ENCODE assay signal across 9 mouse cellular contexts in genomic region chr11:89720847-89721246, GRCm38 (mm10). TPM values are rescaled to one million over a fixed set of nuclear protein-coding genes. Genes with fewer than 3 reads are reported as not detected.
DNase-seq lines count a peak whose midpoint lies in the region; ATAC-seq and TF ChIP-seq lines count a peak whose summit lies in the region.
"Had no signal": no experiment of that assay in that cellular context is flagged by ENCODE, and none has a peak within 500 bp of the region (broad histone marks: within the 10 kb centered on the region; RNA-seq: fewer than 3 reads in every experiment).

No protein-coding gene starts in this region.

- no peak for TF ChIP-seq EP300 in MEL (IDR thresholded peaks at IDR 0.05; ENCODE audit: low read depth in 1 of 2, low read length in 2 of 2)

- TF ChIP-seq CTCF in MEL (IDR thresholded peaks at IDR 0.05 in 2 of 3, conservative IDR thresholded peaks at IDR 0.05 in 1 of 3; ENCODE audit: control insufficient read depth in 1 of 3, insufficient read depth in 1 of 3, low read depth in 2 of 3, low read length in 3 of 3, poor library complexity in 1 of 3, severe bottlenecking in 1 of 3): peak; percentile 92 to 93 (median 93)
- TF ChIP-seq CTCF in cerebellum, adult 2 months (IDR thresholded peaks at IDR 0.05; ENCODE audit: borderline replicate concordance, insufficient read depth, low read depth, low read length): peak; percentile 70
- TF ChIP-seq CTCF in lung, adult 2 months (IDR thresholded peaks at IDR 0.05; ENCODE audit: insufficient read depth, low read length): peak; percentile 93

- peak; percentile 62 to 67 for DNase-seq in B cell, adult 2 months
- DNase-seq in MEL (ENCODE audit: low read depth, low spot score): peak; percentile 64
- DNase-seq in cerebellum, adult 2 months: peak; percentile 25 to 51
- peak; percentile 69 to 82 for DNase-seq in frontal cortex, postnatal 25 days (ENCODE audit: low spot score in 2 of 2)
- DNase-seq in kidney, postnatal 4 days: peak; percentile 84 to 85
- DNase-seq in lung, adult 2 months: peak; percentile 59
- DNase-seq in right cerebral cortex, postnatal 36 days (ENCODE audit: low spot score in 2 of 2): peak; percentile 61 to 62

- TF ChIP-seq RAD21 in MEL (IDR thresholded peaks at IDR 0.05; ENCODE audit: low read depth, low read length): peak; percentile 83

- no peaks in the 10 kb centered on the region for H3K36me3 ChIP-seq in MEL (ENCODE audit: control insufficient read depth in 1 of 2, insufficient read depth in 2 of 2, low read length in 2 of 2)

- no peaks in the 10 kb centered on the region for H3K4me1 ChIP-seq in MEL (ENCODE audit: control insufficient read depth in 1 of 2, insufficient read depth in 2 of 2, low read length in 2 of 2)
- H3K4me1 ChIP-seq in cerebellum, adult 2 months (ENCODE audit: control insufficient read depth, insufficient read depth, low read length): no peaks in the 10 kb centered on the region
- no peaks in the 10 kb centered on the region for H3K4me1 ChIP-seq in lung, adult 2 months (ENCODE audit: control insufficient read depth, insufficient read depth, low read length)

- no peaks in the 10 kb centered on the region for H3K27me3 ChIP-seq in MEL (ENCODE audit: control insufficient read depth in 1 of 2, insufficient read depth in 2 of 2, low read length in 2 of 2)
- no peaks in the 10 kb centered on the region; the same call in 1 of the 2 replicates for H3K27me3 ChIP-seq in cerebellum, adult 2 months (ENCODE audit: control insufficient read depth, insufficient read depth, low read length)

- no peaks in the 10 kb centered on the region for H3K9me3 ChIP-seq in MEL (replicated peaks; ENCODE audit: insufficient read depth, low read length)

- 30% methylated on average over 5 of the region's 5 CpGs for WGBS in cerebellum, adult 2 months
- WGBS in lung, adult 2 months: 18% methylated on average over 5 of the region's 5 CpGs

- no peaks in the 10 kb centered on the region for H3K79me2 ChIP-seq in MEL (ENCODE audit: control insufficient read depth, insufficient read depth, low read length, poor library complexity)

- H3K9ac ChIP-seq in MEL (ENCODE audit: control insufficient read depth, low read depth, low read length, poor library complexity, severe bottlenecking): no peak overlapping the region

- no peak overlapping the region for H3K27ac ChIP-seq in MEL (ENCODE audit: control insufficient read depth, low read depth, low read length)
- H3K27ac ChIP-seq in cerebellum, adult 2 months (ENCODE audit: insufficient read depth, low read length): no peak overlapping the region

- H3K4me3 ChIP-seq in MEL (ENCODE audit: control insufficient read depth in 1 of 2, insufficient read depth in 1 of 2, low read depth in 2 of 2, low read length in 2 of 2): no peak overlapping the region
- no peak overlapping the region for H3K4me3 ChIP-seq in cerebellum, adult 2 months (replicated peaks; ENCODE audit: insufficient read depth, low read depth, low read length)
- H3K4me3 ChIP-seq in lung, adult 2 months (replicated peaks; ENCODE audit: extremely low read depth, low read depth, low read length): no peak overlapping the region

- no peak for ATAC-seq in monocyte, adult 5-6 weeks (replicated peaks; ENCODE audit: insufficient number of reproducible peaks, low FRiP score, low TSS enrichment, poor library complexity, severe bottlenecking)

- TF ChIP-seq POLR2A in MEL (IDR thresholded peaks at IDR 0.05; ENCODE audit: control insufficient read depth in 1 of 2, insufficient read depth in 1 of 2, low read depth in 1 of 2, low read length in 2 of 2, poor library complexity in 1 of 2): no peak
- TF ChIP-seq POLR2A in cerebellum, adult 2 months (IDR thresholded peaks at IDR 0.05; ENCODE audit: borderline replicate concordance, insufficient read depth, low read length): no peak
- no peak for TF ChIP-seq POLR2A in lung, adult 2 months (IDR thresholded peaks at IDR 0.05; ENCODE audit: borderline replicate concordance, extremely low read depth, low read depth, low read length)

TF ChIP-seq in MEL, 35 proteins besides CTCF, POLR2A, EP300 and RAD21:
- TF ChIP-seq ZC3H11A (IDR thresholded peaks at IDR 0.05; ENCODE audit: low read depth, low read length) (peak; percentile 74), JUND (IDR thresholded peaks at IDR 0.05; ENCODE audit: low read depth, low read length) (no peak), UBTF (IDR thresholded peaks at IDR 0.05; ENCODE audit: borderline replicate concordance, insufficient read depth, low read depth, low read length) (no peak), SMC3 (IDR thresholded peaks at IDR 0.05; ENCODE audit: low read depth, low read length) (peak; percentile 90)
TF ChIP-seq in MEL: peak in this region for 2.

RNA-seq across cellular contexts. Expression of gene Ankfn1, which starts 56.6 kb away (rescaled TPM):
- total RNA-seq in MEL (2012; rRNA removed): not detected in 2 replicates
- polyA plus RNA-seq in MEL (2012; ENCODE audit: insufficient read depth in 1 of 2, insufficient read length in 2 of 2, low read depth in 1 of 2, low replicate concordance in 2 of 2, missing spikeins in 1 of 2): not detected
- 1.4 and 2.4 TPM in 2 replicates for polyA plus RNA-seq in cerebellum, adult 2 months (2012; rRNA removed)
- polyA plus RNA-seq in lung, adult 2 months (2012; rRNA removed): 2.5 TPM in 2 replicates
- not detected in 3 replicates for total RNA-seq in monocyte, adult 5-6 weeks (2017)
- polyA plus RNA-seq: liver, embryonic 16.5 days had no signal
